Mouse (Mus musculus) brain, embryonic 14.5 days (tissue): ENCODE measurements at regions not wholly inside any gene's neighbourhood (a gene's known extent, or its start where the extent isn't known, plus 50 kb on each side); places are given as distances from the start of the nearest gene placed in this dataset.

Source experiments
- CTCF ChIP-seq: fragments of 200-500 bp; IDR thresholded peaks from 2 replicates; pipeline ENCODE4 v1.5.1; 2012; ENCODE audit warnings: inconsistent platforms, mild to moderate bottlenecking, moderate library complexity, borderline replicate concordance; ENCODE audit not compliant: insufficient read depth, insufficient read length; ENCODE audit errors: extremely low read depth
- POLR2A ChIP-seq: fragments of 200-500 bp; IDR thresholded peaks from 2 replicates; pipeline ENCODE4 v1.6.1; 2012; ENCODE audit warnings: mild to moderate bottlenecking, inconsistent platforms, borderline replicate concordance; ENCODE audit not compliant: poor library complexity, insufficient read depth, insufficient read length, severe bottlenecking; ENCODE audit errors: extremely low read depth

GRCm38 (mm10) chr2:146787132-146787810 is 68.4 kb upstream of the Kiz start:
- TF ChIP-seq POLR2A (no peak), CTCF (peak; percentile 24; the same call in 1 of the 2 replicates)
